Comparison of ENCODE assay signal across 10 mouse cellular contexts in genomic region chr12:86483413-86483841, GRCm38 (mm10).
A peak's percentile ranks its signal among the peaks of the same experiment; 100 is the strongest.
DNase-seq lines count a peak whose midpoint lies in the region; ATAC-seq lines count a peak whose summit lies in the region.
"Had no signal": no experiment of that assay in that cellular context is flagged by ENCODE, and none has a peak within 500 bp of the region (broad histone marks: within the 10 kb centered on the region; RNA-seq: fewer than 3 reads in every experiment).

No protein-coding gene starts in this region.

- H3K9me3 ChIP-seq in midbrain, embryonic 10.5 days (replicated peaks) = no peaks in the 10 kb centered on the region
- H3K9me3 ChIP-seq in midbrain, embryonic 13.5 days = no peaks in the 10 kb centered on the region
- H3K9me3 ChIP-seq: neural tube, embryonic 13.5 days had no signal

- peak overlapping the region; percentile 42 for H3K27ac ChIP-seq in midbrain, embryonic 10.5 days (replicated peaks)
- no peak overlapping the region for H3K27ac ChIP-seq in midbrain, embryonic 13.5 days
- H3K27ac ChIP-seq: neural tube, embryonic 13.5 days had no signal

- ATAC-seq in midbrain, embryonic 13.5 days = no peak
- ATAC-seq: Patski had no signal

- H3K36me3 ChIP-seq in midbrain, embryonic 10.5 days = no peaks in the 10 kb centered on the region
- H3K36me3 ChIP-seq in midbrain, embryonic 13.5 days = no peaks in the 10 kb centered on the region
- H3K36me3 ChIP-seq: neural tube, embryonic 13.5 days had no signal

- 0 out of 2 replicates have a peak, but pooled peaks cover 6% of the 10 kb centered on the region for H3K4me1 ChIP-seq in midbrain, embryonic 10.5 days
- H3K4me1 ChIP-seq in midbrain, embryonic 13.5 days (replicated peaks) = no peaks in the 10 kb centered on the region
- H3K4me1 ChIP-seq: neural tube, embryonic 13.5 days had no signal

- peak; percentile 45 to 58 for DNase-seq in cerebellum, postnatal 10 days
- no peak for DNase-seq in cerebellum, adult 11 months
- DNase-seq in midbrain, embryonic 10.5 days (ENCODE audit: low spot score) = no peak
- peak; percentile 25 to 43 for DNase-seq in heart, postnatal 10 days
- DNase-seq in skeletal muscle tissue, adult 2 months (ENCODE audit: low read depth, low spot score) = peak; percentile 86
- DNase-seq in layer of hippocampus, adult 9-10 months (ENCODE audit: low spot score) = no peak
- DNase-seq in MN1 (ENCODE audit: low spot score) = no peak

- no peak overlapping the region for H3K4me2 ChIP-seq in midbrain, embryonic 13.5 days (replicated peaks)
- H3K4me2 ChIP-seq: neural tube, embryonic 13.5 days had no signal

- no peak overlapping the region for H3K4me3 ChIP-seq in midbrain, embryonic 10.5 days
- H3K4me3 ChIP-seq in midbrain, embryonic 13.5 days (replicated peaks) = no peak overlapping the region
- H3K4me3 ChIP-seq: neural tube, embryonic 13.5 days had no signal

- intact Hi-C loops in heart, postnatal 10 days (cut with DNase I) = loop anchor here (5.0 kb wide), 1 partner anchor 129 kb away; no protein-coding TSS in a partner anchor

- no peak overlapping the region for H3K9ac ChIP-seq in midbrain, embryonic 13.5 days (replicated peaks)
- H3K9ac ChIP-seq: neural tube, embryonic 13.5 days had no signal

- no peaks in the 10 kb centered on the region for H3K27me3 ChIP-seq in midbrain, embryonic 10.5 days (ENCODE audit: low read depth, poor library complexity, severe bottlenecking)
- no peaks in the 10 kb centered on the region for H3K27me3 ChIP-seq in midbrain, embryonic 13.5 days
- H3K27me3 ChIP-seq: neural tube, embryonic 13.5 days had no signal

- 58% methylated on average over 5 of the region's 5 CpGs for WGBS in midbrain, embryonic 10.5 days
- WGBS in midbrain, embryonic 13.5 days = 41% methylated on average over 5 of the region's 5 CpGs

Comparison
In these comparisons a context has a peak if more than half of its experiments do, and no peak if none do; other contexts are left out.
1. DNase-seq: peak in cerebellum, postnatal 10 days (2 of 2), heart, postnatal 10 days (2 of 2) and skeletal muscle tissue, adult 2 months (single experiment); none in cerebellum, adult 11 months (single experiment), midbrain, embryonic 10.5 days (single experiment), layer of hippocampus, adult 9-10 months (single experiment) and MN1 (single experiment).